ENCODE assay signal across 14 mouse cellular contexts in the genomic region with DNA sequence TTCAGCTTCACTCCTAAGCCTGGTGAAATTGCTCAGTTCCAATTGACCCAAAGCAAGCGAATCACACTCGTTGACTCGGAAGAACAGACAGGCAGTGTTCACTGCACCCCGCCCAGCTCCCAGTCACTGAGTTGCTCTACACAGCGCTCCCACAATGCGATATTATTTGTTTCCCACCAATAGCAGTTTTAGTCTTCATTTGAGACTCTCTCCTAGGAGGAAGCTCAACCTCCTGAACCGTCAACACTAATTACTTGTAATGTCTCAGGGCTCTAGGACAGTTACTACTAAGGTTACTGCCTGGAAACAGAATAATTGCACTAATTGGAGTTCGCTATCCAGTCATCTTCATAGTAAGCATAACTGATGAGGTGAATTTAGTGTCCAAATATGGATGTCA.
"Had no signal": no experiment of that assay in that cellular context is flagged by ENCODE, and none has a peak within 500 bp of the region (broad histone marks: within the 10 kb centered on the region; RNA-seq: fewer than 3 reads in every experiment).

No protein-coding gene starts in this region.

- H3K4me1 ChIP-seq: stomach, embryonic 15.5 days had no signal

- H3K4me2 ChIP-seq: limb, embryonic 12.5 days; neural tube, embryonic 12.5 days; stomach, embryonic 15.5 days had no signal

- DNase-seq: kidney, adult 11 months; kidney, adult 9 months; kidney, postnatal 10 days; kidney, postnatal 4 days; liver; lung, adult 18-20 months; right cerebral cortex, postnatal 14 days; thymus, adult 2 months; thymus, postnatal 25 days had no signal

- H3K27me3 ChIP-seq: limb, embryonic 12.5 days; neural tube, embryonic 12.5 days; stomach, embryonic 15.5 days had no signal

- H3K27ac ChIP-seq: layer of hippocampus, adult 2 months; limb, embryonic 12.5 days; liver, embryonic 14.5 days; neural tube, embryonic 12.5 days; stomach, embryonic 15.5 days had no signal

- H3K9ac ChIP-seq: limb, embryonic 12.5 days; liver, embryonic 14.5 days; neural tube, embryonic 12.5 days; stomach, embryonic 15.5 days had no signal

- H3K9me3 ChIP-seq: limb, embryonic 12.5 days; neural tube, embryonic 12.5 days; stomach, embryonic 15.5 days had no signal

- H3K4me3 ChIP-seq: layer of hippocampus, adult 2 months; limb, embryonic 12.5 days; neural tube, embryonic 12.5 days; stomach, embryonic 15.5 days had no signal
